Mouse (Mus musculus) heart, embryonic 13.5 days (tissue): ENCODE results near the gene C2cd2. TPM values are rescaled to one million over a fixed set of nuclear protein-coding genes. Genes with fewer than 3 reads are reported as not detected.
"Not testable (repeated sequence)": the region's sequence is repeated elsewhere in the genome, so short reads cannot be mapped to it uniquely, and the experiment has no call there.

Experiments
- ATAC-seq: fragments of 200-750 bp; cut with Nextera tagmentation; 2 replicates; pipeline ENCODE4 v1.8.0; 2017; ENCODE audit warnings: moderate TSS enrichment; ENCODE audit not compliant: insufficient number of reproducible peaks, low FRiP score, low TSS enrichment; ENCODE audit errors: extremely low read depth
- H3K27ac ChIP-seq: fragments of 300-500 bp; sonication (generic); replicated peaks from 2 replicates; pipeline ENCODE4 v1.5.1; 2015; ENCODE audit warnings: moderate library complexity, mild to moderate bottlenecking, inconsistent platforms
- H3K27me3 ChIP-seq: fragments of 300-500 bp; sonication (generic); replicated peaks from 2 replicates; pipeline ENCODE4 v1.6.1; 2015; ENCODE audit warnings: mild to moderate bottlenecking, inconsistent platforms
- H3K36me3 ChIP-seq: fragments of 300-500 bp; sonication (generic); 2 replicates; pipeline ENCODE4 v1.6.1; 2015; ENCODE audit warnings: mild to moderate bottlenecking, inconsistent platforms
- H3K4me1 ChIP-seq: fragments of 300-500 bp; sonication (generic); 2 replicates; pipeline ENCODE4 v1.6.1; 2015; ENCODE audit warnings: inconsistent platforms
- H3K4me2 ChIP-seq: fragments of 300-500 bp; sonication (generic); 2 replicates; pipeline ENCODE4 v1.6.1; 2015; ENCODE audit warnings: inconsistent platforms, mild to moderate bottlenecking, moderate library complexity
- H3K4me3 ChIP-seq: fragments of 300-500 bp; sonication (generic); 2 replicates; pipeline ENCODE4 v1.5.1; 2015; ENCODE audit warnings: moderate library complexity, mild to moderate bottlenecking, inconsistent platforms
- H3K9ac ChIP-seq: fragments of 300-500 bp; sonication (generic); 2 replicates; pipeline ENCODE4 v1.6.1; 2015; ENCODE audit warnings: inconsistent platforms, mild to moderate bottlenecking, moderate library complexity
- H3K9me3 ChIP-seq: fragments of 300-500 bp; sonication (generic); 2 replicates; pipeline ENCODE4 v1.6.1; 2016; ENCODE audit warnings: inconsistent platforms
- WGBS: fragments of 180-500 bp; shearing (Covaris S2); methylation state at CpG from one replicate; pipeline ENCODE4 v1.1.7; 2015; ENCODE audit warnings: mixed read lengths; 5-methylcytosine and 5-hydroxymethylcytosine counted together
- polyA plus RNA-seq: library from polyadenylated mRNA; unstranded; fragments of >200 nt; fragmentation: Nextera tagmentation; extraction: Ambion mirVana; gene quantifications from 2 replicates; pipeline ENCODE4 v1.2.1, GENCODE M21; 2015

C2cd2 gene
- polyA plus RNA-seq = 13.2 and 13.3 TPM in 2 replicates

GRCm38 (mm10) chr16:97962151-97962948 is at the start of gene C2cd2, which contains the start of gene Zbtb21:
C2cd2 (minus strand) TSS chr16:97962598.
Zbtb21 (minus strand) TSS chr16:97962622.
- whole genome bisulfite sequencing = under 1% methylated on average over 78 of the region's 78 CpGs
- no peaks in the 10 kb centered on the region for H3K27me3 ChIP-seq
- peak within 1 kb of the TSS; percentile 97 for H3K9ac ChIP-seq
- H3K4me3 ChIP-seq = peak within 1 kb of the TSS; percentile 82
- no peaks in the 10 kb centered on the region for H3K36me3 ChIP-seq
- H3K4me1 ChIP-seq = peaks cover 42% of the 10 kb centered on the region
- H3K9me3 ChIP-seq = no peaks in the 10 kb centered on the region
- peak; percentile 93 for ATAC-seq
- peak within 1 kb of the TSS; percentile 97 for H3K27ac ChIP-seq
- H3K4me2 ChIP-seq = peak within 1 kb of the TSS; percentile 95

DNA sequence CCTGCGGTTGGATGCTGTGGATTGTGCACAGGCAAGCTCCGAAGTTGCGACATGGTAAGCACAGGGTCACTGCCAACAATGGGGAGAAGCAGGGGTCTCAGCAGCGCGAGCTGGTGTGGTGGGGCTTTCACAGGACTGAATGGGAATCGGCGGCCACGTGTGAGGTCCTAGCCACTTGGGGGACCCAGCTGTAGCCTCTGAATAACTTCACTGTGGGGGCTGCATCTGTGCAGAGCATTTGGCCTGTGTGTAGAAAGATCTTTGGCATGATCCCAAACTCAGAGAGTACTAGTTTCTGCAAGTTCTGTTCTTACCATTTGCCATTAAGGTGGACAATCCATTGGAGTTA is 35.0 kb upstream of the C2cd2 start:
- Histone ChIP-seq H3K27ac (peak overlapping the region; percentile 93; the same call in 1 of the 2 replicates), H3K4me2 (peak overlapping the region; percentile 73), H3K36me3 (peaks cover 12% of the 10 kb centered on the region; the same call in 1 of the 2 replicates), H3K4me3 (peak overlapping the region; percentile 65), H3K4me1 (peaks cover 23% of the 10 kb centered on the region), H3K9ac (peak overlapping the region; percentile 80)
- H3K27me3 ChIP-seq, H3K9me3 ChIP-seq: not testable (repeated sequence)
- WGBS = 2% methylated on average over 8 of the region's 8 CpGs
- peak; percentile 21; the same call in 1 of the 2 replicates for ATAC-seq

GRCm38 (mm10) chr16:97996616-97997382 is 34.4 kb upstream of the C2cd2 start, which contains the start of gene B230307C23Rik:
B230307C23Rik (plus strand) TSS chr16:97997315.
- 3% methylated on average over 22 of the region's 22 CpGs for WGBS
- peaks cover 23% of the 10 kb centered on the region for H3K4me1 ChIP-seq
- peak within 1 kb of the TSS; percentile 93 for H3K27ac ChIP-seq
- peaks cover 8% of the 10 kb centered on the region; the same call in 1 of the 2 replicates for H3K36me3 ChIP-seq
- H3K27me3 ChIP-seq = no peaks in the 10 kb centered on the region
- peak within 1 kb of the TSS; percentile 65 for H3K4me3 ChIP-seq
- peak; percentile 92 for ATAC-seq
- H3K4me2 ChIP-seq = peak within 1 kb of the TSS; percentile 73
- H3K9ac ChIP-seq = peak within 1 kb of the TSS; percentile 80
- H3K9me3 ChIP-seq = no peaks in the 10 kb centered on the region

DNA sequence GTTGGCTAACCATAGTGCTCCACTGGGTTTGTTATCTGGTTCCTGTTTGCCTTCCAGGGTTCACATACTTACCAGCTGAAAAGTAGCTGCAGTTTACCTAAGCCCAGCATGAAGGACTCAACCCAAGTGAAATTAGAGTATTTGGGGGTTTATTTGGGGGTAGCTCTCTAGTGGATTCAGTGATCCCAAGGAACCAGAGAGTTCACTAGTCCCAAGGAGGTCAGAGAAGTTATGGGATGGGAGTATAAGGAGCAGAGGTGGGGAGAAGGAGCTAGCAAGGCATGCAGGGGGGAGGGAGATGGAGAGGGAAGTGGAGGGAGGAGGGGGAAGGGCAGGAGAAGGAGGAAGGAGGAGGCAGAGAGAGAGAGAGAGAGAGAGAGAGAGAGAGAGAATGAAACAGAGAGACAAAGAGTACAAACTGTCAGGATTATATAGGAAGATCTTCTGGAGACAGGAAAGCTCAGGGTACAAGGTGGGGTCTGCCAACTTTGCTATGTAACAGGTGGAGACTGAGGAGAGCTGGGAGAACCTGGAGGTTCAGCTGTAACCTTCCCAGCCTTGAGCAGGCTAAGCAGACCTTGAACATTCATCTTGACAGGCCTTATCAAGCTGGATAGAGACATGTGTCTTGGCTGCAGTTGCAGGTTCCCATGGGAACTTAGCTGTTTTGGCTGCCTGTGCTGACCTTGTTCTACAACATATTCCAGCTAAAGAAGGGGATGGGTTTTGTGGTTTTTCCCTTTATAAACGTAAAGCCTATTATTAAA is 33.6 kb upstream of the C2cd2 start:
- WGBS = 27% methylated on average over 1 of the region's 1 CpGs
- Histone ChIP-seq H3K4me2 (peak overlapping the region; percentile 73), H3K4me3 (peak overlapping the region; percentile 65), H3K9ac (peak overlapping the region; percentile 80), H3K9me3 (no peaks in the 10 kb centered on the region), H3K27me3 (no peaks in the 10 kb centered on the region), H3K4me1 (peaks cover 23% of the 10 kb centered on the region), H3K27ac (peak overlapping the region; percentile 93), H3K36me3 (peaks cover 8% of the 10 kb centered on the region; the same call in 1 of the 2 replicates)
- no peak for ATAC-seq

GRCm38 (mm10) chr16:97992477-97992876 is 30.1 kb upstream of the C2cd2 start:
- not testable (repeated sequence) for H3K27ac ChIP-seq, H3K9ac ChIP-seq, H3K4me3 ChIP-seq, H3K9me3 ChIP-seq, ATAC-seq, H3K4me2 ChIP-seq, H3K36me3 ChIP-seq, H3K4me1 ChIP-seq, H3K27me3 ChIP-seq
- WGBS = 63% methylated on average over 3 of the region's 3 CpGs

DNA sequence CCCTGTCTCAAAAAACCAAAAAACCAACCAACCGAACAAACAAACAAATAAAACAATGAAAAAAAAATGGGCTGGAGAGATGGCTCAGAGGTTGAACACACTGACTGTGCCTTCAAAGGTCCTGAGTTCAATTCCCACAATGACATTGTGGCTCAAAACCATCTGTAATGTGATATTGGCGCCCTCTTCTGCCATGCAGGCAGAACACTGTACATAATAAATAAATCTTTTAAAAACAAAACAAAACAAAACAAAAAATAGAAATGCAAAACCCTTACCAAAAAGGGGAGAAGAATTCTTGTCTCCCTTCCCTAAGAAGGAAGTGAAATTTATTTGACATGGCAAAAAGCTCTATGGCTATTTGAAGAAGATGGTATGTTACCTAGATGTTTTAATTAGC is 29.1 kb upstream of the C2cd2 start:
- ATAC-seq = no peak
- H3K4me3 ChIP-seq = no peak overlapping the region
- no peak overlapping the region for H3K27ac ChIP-seq
- no peaks in the 10 kb centered on the region for H3K27me3 ChIP-seq
- H3K4me1 ChIP-seq = peaks cover 9% of the 10 kb centered on the region
- H3K9me3 ChIP-seq = no peaks in the 10 kb centered on the region
- no peak overlapping the region for H3K4me2 ChIP-seq
- H3K36me3 ChIP-seq = no peaks in the 10 kb centered on the region
- H3K9ac ChIP-seq = no peak overlapping the region
- 64% methylated on average over 2 of the region's 2 CpGs for WGBS

DNA sequence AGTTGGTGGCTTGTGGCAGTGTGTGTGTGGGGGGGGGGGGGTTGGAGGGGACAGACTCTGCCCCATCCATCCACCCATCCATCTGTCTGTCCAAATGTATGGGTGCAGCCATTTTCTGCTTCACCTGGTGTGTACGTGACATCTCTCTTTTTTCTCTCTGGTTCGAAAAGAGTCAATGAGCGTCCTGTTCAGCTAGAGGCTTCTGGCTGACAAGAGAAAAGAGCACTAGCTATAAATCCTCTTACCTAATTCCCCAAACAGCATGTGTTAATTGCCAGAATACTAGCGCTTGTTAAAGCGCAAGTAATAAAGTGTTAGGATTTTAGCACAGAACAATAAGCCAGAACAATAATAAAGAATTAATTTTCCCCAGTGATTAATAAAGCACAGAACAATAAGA is 22.2 kb upstream of the C2cd2 start:
- no peaks in the 10 kb centered on the region for H3K27me3 ChIP-seq
- H3K4me3 ChIP-seq = no peak overlapping the region
- H3K27ac ChIP-seq = no peak overlapping the region
- 79% methylated on average over 5 of the region's 5 CpGs for WGBS
- H3K36me3 ChIP-seq = no peaks in the 10 kb centered on the region
- H3K4me2 ChIP-seq = no peak overlapping the region
- H3K9ac ChIP-seq = no peak overlapping the region
- no peaks in the 10 kb centered on the region for H3K9me3 ChIP-seq
- no peaks in the 10 kb centered on the region for H3K4me1 ChIP-seq
- ATAC-seq = no peak

DNA sequence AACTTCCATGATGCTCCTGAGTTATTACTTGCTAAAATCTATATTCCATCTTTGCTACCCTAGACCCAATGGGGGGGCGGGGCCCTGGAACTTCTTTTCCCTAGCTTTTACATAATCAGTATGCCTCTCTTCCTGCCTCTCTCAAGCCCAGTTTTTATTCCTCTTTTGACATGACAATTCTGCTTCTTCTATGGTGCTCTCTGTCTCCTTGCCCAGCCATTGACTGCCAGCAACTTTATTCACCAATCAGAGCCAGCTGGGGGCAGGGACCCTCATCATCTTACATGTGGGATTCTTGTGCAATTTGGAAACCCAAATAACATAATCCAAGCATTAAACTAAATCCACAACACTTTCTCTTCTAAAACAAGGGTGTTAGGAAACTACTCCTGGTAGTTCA is 19.0 kb upstream of the C2cd2 start:
- H3K4me3 ChIP-seq = no peak overlapping the region
- no peaks in the 10 kb centered on the region for H3K27me3 ChIP-seq
- no peak for ATAC-seq
- H3K4me1 ChIP-seq = no peaks in the 10 kb centered on the region
- 58% methylated on average over 1 of the region's 1 CpGs for WGBS
- no peak overlapping the region for H3K4me2 ChIP-seq
- no peak overlapping the region for H3K27ac ChIP-seq
- H3K9me3 ChIP-seq = no peaks in the 10 kb centered on the region
- H3K9ac ChIP-seq = no peak overlapping the region
- H3K36me3 ChIP-seq = no peaks in the 10 kb centered on the region

- no peaks in the 10 kb centered on the region for H3K36me3 ChIP-seq
- no peaks in the 10 kb centered on the region for H3K4me1 ChIP-seq
- no peaks in the 10 kb centered on the region for H3K9me3 ChIP-seq
- no peak for ATAC-seq
- 85% methylated on average over 3 of the region's 3 CpGs for WGBS
- no peak overlapping the region for H3K4me3 ChIP-seq
- H3K4me2 ChIP-seq = no peak overlapping the region
- no peak overlapping the region for H3K27ac ChIP-seq
- H3K9ac ChIP-seq = no peak overlapping the region
- no peaks in the 10 kb centered on the region for H3K27me3 ChIP-seq
These were observed 15.3 kb upstream of the C2cd2 start for GRCm38 (mm10) chr16:97977722-97978121.

DNA sequence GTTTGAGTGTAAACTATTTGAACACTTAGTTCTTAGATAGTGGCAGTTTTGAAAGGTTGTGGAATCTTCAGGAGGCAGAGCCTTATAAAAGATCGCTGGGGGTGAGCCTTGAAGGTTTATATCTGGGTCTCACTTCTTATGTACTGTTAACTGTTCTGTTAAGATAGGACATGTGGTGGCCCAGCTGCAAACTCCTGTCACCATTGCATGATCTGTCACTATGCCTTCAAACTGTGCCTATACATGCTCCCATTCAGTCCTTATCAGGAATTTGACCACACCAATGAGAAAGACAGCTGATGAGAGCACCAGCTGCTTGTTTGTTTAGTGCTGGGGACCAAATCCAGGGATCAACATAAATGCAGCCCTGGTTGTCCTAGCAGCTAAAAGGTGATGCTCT is 14.9 kb upstream of the C2cd2 start:
- H3K9me3 ChIP-seq = no peaks in the 10 kb centered on the region
- H3K27me3 ChIP-seq = no peaks in the 10 kb centered on the region
- no peak overlapping the region for H3K27ac ChIP-seq
- no peak overlapping the region for H3K4me3 ChIP-seq
- WGBS = 59% methylated on average over 1 of the region's 1 CpGs
- ATAC-seq = no peak
- no peaks in the 10 kb centered on the region for H3K36me3 ChIP-seq
- H3K9ac ChIP-seq = no peak overlapping the region
- no peak overlapping the region for H3K4me2 ChIP-seq
- H3K4me1 ChIP-seq = no peaks in the 10 kb centered on the region

DNA sequence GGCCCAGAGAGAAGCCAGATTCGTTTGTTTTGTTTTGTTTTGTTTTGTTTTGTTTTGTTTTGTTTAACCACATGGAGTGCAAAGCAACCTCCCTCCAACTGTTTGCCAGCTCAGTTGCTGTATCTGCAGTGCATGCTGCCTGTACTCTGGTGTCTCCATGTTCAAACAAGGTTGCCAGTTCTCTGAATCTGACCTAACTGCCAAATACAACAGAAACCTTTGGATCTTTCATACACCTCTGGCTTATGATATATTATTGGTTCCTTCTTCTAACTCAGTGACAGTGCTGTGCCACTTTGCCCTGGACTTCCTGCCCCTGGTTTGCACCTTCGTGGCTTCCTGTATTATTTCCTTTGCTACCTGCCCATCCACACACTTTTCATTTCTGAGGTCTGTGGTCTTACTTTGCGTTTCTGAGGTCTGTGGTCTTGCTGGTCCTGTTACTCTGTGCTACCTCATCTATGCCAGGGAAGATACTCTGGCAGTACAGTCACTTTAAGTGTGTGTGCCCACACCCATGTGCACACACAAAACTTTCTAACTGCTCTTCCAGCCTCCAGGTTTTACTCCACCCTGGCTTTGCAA is 1.6 kb upstream of the C2cd2 start:
- no peak overlapping the region for H3K4me3 ChIP-seq
- no peak overlapping the region for H3K9ac ChIP-seq
- no peak overlapping the region for H3K4me2 ChIP-seq
- no peak overlapping the region for H3K27ac ChIP-seq
- no peaks in the 10 kb centered on the region for H3K9me3 ChIP-seq
- H3K27me3 ChIP-seq = no peaks in the 10 kb centered on the region
- H3K36me3 ChIP-seq = no peaks in the 10 kb centered on the region
- H3K4me1 ChIP-seq = peaks cover 25% of the 10 kb centered on the region
- no peak for ATAC-seq
- WGBS = 77% methylated on average over 3 of the region's 3 CpGs
